Mouse (Mus musculus): ENCODE results near the gene Tmem255b. TPM values are rescaled to one million over a fixed set of nuclear protein-coding genes. Genes with fewer than 3 reads are reported as not detected.

The Tmem255b gene
- total RNA-seq, 1 experiment, result 0.18 TPM

GRCm38 (mm10) chr8:13459431-13459830 is 24.4 kb downstream of the Tmem255b start:
- Histone ChIP-seq H3K27ac (ENCODE audit: insufficient read depth, low read depth, low read length, poor library complexity, severe bottlenecking) (no peak overlapping the region), H3K4me3 (ENCODE audit: insufficient read depth in 1 of 2, low read depth in 1 of 2, low read length in 2 of 2, poor library complexity in 1 of 2, severe bottlenecking in 1 of 2) (no peak overlapping the region), H3K4me1 (ENCODE audit: control insufficient read depth in 2 of 2, insufficient read depth in 2 of 2, low read length in 2 of 2, poor library complexity in 1 of 2) (peaks cover 0 to 2% of the 10 kb centered on the region in 2 experiments; a peak in 1 of 4 replicates), H3K9ac (ENCODE audit: insufficient read depth, low read depth, low read length, poor library complexity, severe bottlenecking) (no peak overlapping the region), H3K9me3 (ENCODE audit: control insufficient read depth, insufficient read depth, low read depth, low read length) (no peaks in the 10 kb centered on the region), H3K36me3 (ENCODE audit: control insufficient read depth, insufficient read depth, low read length, poor library complexity, severe bottlenecking) (no peaks in the 10 kb centered on the region)
- no peak for TF ChIP-seq MAFK (IDR thresholded peaks at IDR 0.05; ENCODE audit: insufficient read depth, low read depth, low read length)
- no peak for DNase-seq (ENCODE audit: low read depth, low spot score)
- in situ Hi-C loops (cut with MboI; ENCODE audit: low sequenced_read_pairs in 2 of 2, unreplicated experiment in 2 of 2), result no loop called here

GRCm38 (mm10) chr8:13461085-13461765 is 26.2 kb downstream of the Tmem255b start:
- in situ Hi-C loops (cut with MboI; ENCODE audit: low sequenced_read_pairs in 2 of 2, unreplicated experiment in 2 of 2), result no loop called here
- no peak overlapping the region for H3K27ac ChIP-seq (ENCODE audit: insufficient read depth, low read depth, low read length, poor library complexity, severe bottlenecking)
- no peaks in the 10 kb centered on the region for H3K36me3 ChIP-seq (ENCODE audit: control insufficient read depth, insufficient read depth, low read length, poor library complexity, severe bottlenecking)
- H3K4me1 ChIP-seq (ENCODE audit: control insufficient read depth in 2 of 2, insufficient read depth in 2 of 2, low read length in 2 of 2, poor library complexity in 1 of 2), result no peaks in the 10 kb centered on the region
- TF ChIP-seq HCFC1 (IDR thresholded peaks at IDR 0.05; ENCODE audit: borderline replicate concordance, insufficient read depth, low read length), result no peak
- no peak for TF ChIP-seq ZNF384 (IDR thresholded peaks at IDR 0.05; ENCODE audit: low read depth, low read length)
- TF ChIP-seq CHD2 (IDR thresholded peaks at IDR 0.05; ENCODE audit: low read depth, low read length), result no peak
- TF ChIP-seq ZC3H11A (IDR thresholded peaks at IDR 0.05; ENCODE audit: borderline replicate concordance, low read depth, low read length), result no peak
- TF ChIP-seq MAFK (IDR thresholded peaks at IDR 0.05; ENCODE audit: insufficient read depth, low read depth, low read length), result no peak
- no peak overlapping the region for H3K4me3 ChIP-seq (ENCODE audit: insufficient read depth in 1 of 2, low read depth in 1 of 2, low read length in 2 of 2, poor library complexity in 1 of 2, severe bottlenecking in 1 of 2)
- no peaks in the 10 kb centered on the region for H3K9me3 ChIP-seq (ENCODE audit: control insufficient read depth, insufficient read depth, low read depth, low read length)
- no peak for DNase-seq (ENCODE audit: low read depth, low spot score)
- no peak overlapping the region for H3K9ac ChIP-seq (ENCODE audit: insufficient read depth, low read depth, low read length, poor library complexity, severe bottlenecking)

DNA sequence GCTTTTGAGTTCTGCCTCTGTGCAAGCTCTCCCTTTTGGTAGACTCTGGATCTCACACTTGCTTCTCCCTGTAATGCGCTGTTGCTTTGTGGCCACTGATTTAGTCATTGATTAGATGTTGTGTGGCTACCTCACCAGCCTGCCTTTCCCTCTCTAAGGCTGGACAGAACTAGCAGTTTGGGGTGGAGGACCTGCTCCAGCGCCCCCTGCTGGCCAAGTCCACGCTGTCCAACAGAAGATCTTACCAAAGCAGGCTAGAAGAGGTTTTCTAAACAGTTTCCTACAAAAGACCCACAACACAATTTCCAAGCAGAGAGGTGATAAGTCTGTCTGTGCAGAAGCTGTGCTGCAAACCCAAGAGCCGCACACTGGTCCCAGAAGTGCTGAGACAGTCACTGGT is 26.9 kb downstream of the Tmem255b start:
- Histone ChIP-seq H3K4me1 (ENCODE audit: control insufficient read depth in 2 of 2, insufficient read depth in 2 of 2, low read length in 2 of 2, poor library complexity in 1 of 2) (no peaks in the 10 kb centered on the region), H3K9me3 (ENCODE audit: control insufficient read depth, insufficient read depth, low read depth, low read length) (no peaks in the 10 kb centered on the region), H3K36me3 (ENCODE audit: control insufficient read depth, insufficient read depth, low read length, poor library complexity, severe bottlenecking) (no peaks in the 10 kb centered on the region), H3K4me3 (ENCODE audit: insufficient read depth in 1 of 2, low read depth in 1 of 2, low read length in 2 of 2, poor library complexity in 1 of 2, severe bottlenecking in 1 of 2) (no peak overlapping the region), H3K9ac (ENCODE audit: insufficient read depth, low read depth, low read length, poor library complexity, severe bottlenecking) (no peak overlapping the region), H3K27ac (ENCODE audit: insufficient read depth, low read depth, low read length, poor library complexity, severe bottlenecking) (no peak overlapping the region)
- DNase-seq (ENCODE audit: low read depth, low spot score), result peak; percentile 28
- TF ChIP-seq ZNF384 (IDR thresholded peaks at IDR 0.05; ENCODE audit: low read depth, low read length), result no peak
- TF ChIP-seq CHD2 (IDR thresholded peaks at IDR 0.05; ENCODE audit: low read depth, low read length), result no peak
- TF ChIP-seq HCFC1 (IDR thresholded peaks at IDR 0.05; ENCODE audit: borderline replicate concordance, insufficient read depth, low read length), result no peak
- no peak for TF ChIP-seq ZC3H11A (IDR thresholded peaks at IDR 0.05; ENCODE audit: borderline replicate concordance, low read depth, low read length)
- TF ChIP-seq MAFK (IDR thresholded peaks at IDR 0.05; ENCODE audit: insufficient read depth, low read depth, low read length), result no peak
- in situ Hi-C loops (cut with MboI; ENCODE audit: low sequenced_read_pairs in 2 of 2, unreplicated experiment in 2 of 2), result no loop called here

- no peak for DNase-seq (ENCODE audit: low read depth, low spot score)
- TF ChIP-seq ZC3H11A (IDR thresholded peaks at IDR 0.05; ENCODE audit: borderline replicate concordance, low read depth, low read length), result no peak
- no peak for TF ChIP-seq ZNF384 (IDR thresholded peaks at IDR 0.05; ENCODE audit: low read depth, low read length)
- TF ChIP-seq HCFC1 (IDR thresholded peaks at IDR 0.05; ENCODE audit: borderline replicate concordance, insufficient read depth, low read length), result no peak
- TF ChIP-seq MAFK (IDR thresholded peaks at IDR 0.05; ENCODE audit: insufficient read depth, low read depth, low read length), result no peak
- no peak for TF ChIP-seq CHD2 (IDR thresholded peaks at IDR 0.05; ENCODE audit: low read depth, low read length)
- in situ Hi-C loops (cut with MboI; ENCODE audit: low sequenced_read_pairs in 2 of 2, unreplicated experiment in 2 of 2), result no loop called here
These were observed 27.4 kb downstream of the Tmem255b start for GRCm38 (mm10) chr8:13462392-13462791.

GRCm38 (mm10) chr8:13465324-13465723 is 30.3 kb downstream of the Tmem255b start:
- H3K9ac ChIP-seq (ENCODE audit: insufficient read depth, low read depth, low read length, poor library complexity, severe bottlenecking), result no peak overlapping the region
- H3K4me3 ChIP-seq (ENCODE audit: insufficient read depth in 1 of 2, low read depth in 1 of 2, low read length in 2 of 2, poor library complexity in 1 of 2, severe bottlenecking in 1 of 2), result no peak overlapping the region
- in situ Hi-C loops (cut with MboI; ENCODE audit: low sequenced_read_pairs in 2 of 2, unreplicated experiment in 2 of 2), result no loop called here
- no peaks in the 10 kb centered on the region; the same call in 1 of the 2 replicates for H3K36me3 ChIP-seq (ENCODE audit: control insufficient read depth, insufficient read depth, low read length, poor library complexity, severe bottlenecking)
- no peak overlapping the region for H3K27ac ChIP-seq (ENCODE audit: insufficient read depth, low read depth, low read length, poor library complexity, severe bottlenecking)
- no peaks in the 10 kb centered on the region for H3K4me1 ChIP-seq (ENCODE audit: control insufficient read depth in 2 of 2, insufficient read depth in 2 of 2, low read length in 2 of 2, poor library complexity in 1 of 2)
- H3K9me3 ChIP-seq (ENCODE audit: control insufficient read depth, insufficient read depth, low read depth, low read length), result no peaks in the 10 kb centered on the region
- DNase-seq (ENCODE audit: low read depth, low spot score), result no peak
- TF ChIP-seq ZNF384 (IDR thresholded peaks at IDR 0.05; ENCODE audit: low read depth, low read length) (no peak), CHD2 (IDR thresholded peaks at IDR 0.05; ENCODE audit: low read depth, low read length) (no peak), ZC3H11A (IDR thresholded peaks at IDR 0.05; ENCODE audit: borderline replicate concordance, low read depth, low read length) (no peak), MAFK (IDR thresholded peaks at IDR 0.05; ENCODE audit: insufficient read depth, low read depth, low read length) (no peak), HCFC1 (IDR thresholded peaks at IDR 0.05; ENCODE audit: borderline replicate concordance, insufficient read depth, low read length) (no peak)

More at GRCm38 (mm10) chr8:13462392-13462791, 27.4 kb downstream of the Tmem255b start:
- Histone ChIP-seq H3K9ac (ENCODE audit: insufficient read depth, low read depth, low read length, poor library complexity, severe bottlenecking) (no peak overlapping the region), H3K36me3 (ENCODE audit: control insufficient read depth, insufficient read depth, low read length, poor library complexity, severe bottlenecking) (no peaks in the 10 kb centered on the region), H3K9me3 (ENCODE audit: control insufficient read depth, insufficient read depth, low read depth, low read length) (no peaks in the 10 kb centered on the region), H3K4me1 (ENCODE audit: control insufficient read depth in 2 of 2, insufficient read depth in 2 of 2, low read length in 2 of 2, poor library complexity in 1 of 2) (no peaks in the 10 kb centered on the region), H3K27ac (ENCODE audit: insufficient read depth, low read depth, low read length, poor library complexity, severe bottlenecking) (no peak overlapping the region), H3K4me3 (ENCODE audit: insufficient read depth in 1 of 2, low read depth in 1 of 2, low read length in 2 of 2, poor library complexity in 1 of 2, severe bottlenecking in 1 of 2) (no peak overlapping the region)

All from ES-E14 (cell line).